Mouse (Mus musculus): ENCODE measurements at regions not wholly inside any gene's neighbourhood (a gene's known extent, or its start where the extent isn't known, plus 50 kb on each side); places are given as distances from the start of the nearest gene placed in this dataset.

DNA sequence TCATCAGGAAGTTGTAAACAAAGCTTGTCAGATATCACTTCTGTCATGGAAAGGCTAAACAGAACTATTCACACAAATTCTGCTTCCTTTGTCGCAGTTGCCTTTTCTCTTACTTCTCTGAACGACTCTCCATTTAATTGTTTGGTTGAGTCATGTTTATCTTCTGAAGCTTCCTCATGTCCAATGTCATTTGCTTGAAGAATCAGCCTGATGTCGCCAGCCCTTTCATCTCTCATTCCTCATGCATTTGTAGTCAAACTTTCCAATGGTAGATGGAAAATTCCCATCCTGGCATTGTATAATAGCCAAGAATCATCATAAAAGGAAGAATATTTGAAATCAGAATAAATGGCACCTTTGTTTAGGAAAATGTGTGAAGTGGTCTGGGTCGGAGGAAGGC is 225.6 kb upstream of the Pde3a start:
- no peak for TF ChIP-seq CTCF (IDR thresholded peaks at IDR 0.05; ENCODE audit: insufficient read depth, low read depth, low read length)
- no peak for TF ChIP-seq POLR2A (IDR thresholded peaks at IDR 0.05; ENCODE audit: insufficient read depth, low read depth, low read length)

Data from olfactory bulb, adult 2 months (tissue).